Mouse (Mus musculus) CH12.LX (cell line): ENCODE results near the gene Gm19345. TPM values are rescaled to one million over a fixed set of nuclear protein-coding genes. Genes with fewer than 3 reads are reported as not detected.

ENCODE experiments used
- DNase-seq: peaks from one replicate; pipeline ENCODE4 v3.0.0-alpha.2; 2013; ENCODE audit errors: extremely low read depth
- H3K27ac ChIP-seq: 2 replicates; pipeline ENCODE4 v1.5.1; 2012; ENCODE audit warnings: low read depth, mild to moderate bottlenecking, control low read depth, moderate library complexity; ENCODE audit not compliant: insufficient read depth
- H3K27me3 ChIP-seq: replicated peaks from 2 replicates; pipeline ENCODE3; 2012; ENCODE audit warnings: inconsistent platforms
- H3K36me3 ChIP-seq, 2 experiments: replicated peaks in 1 of 2; 2 replicates each; pipeline versions ENCODE3 to v1.6.1; 2012; ENCODE audit warnings: inconsistent platforms in 1 of 2, low read length in 1 of 2, mild to moderate bottlenecking in 1 of 2, mixed read lengths in 1 of 2, moderate library complexity in 1 of 2; ENCODE audit not compliant: control insufficient read depth in 1 of 2, insufficient read depth in 1 of 2
- H3K4me1 ChIP-seq, 2 experiments: 2 replicates each; pipeline ENCODE4 v1.6.1; 2012; ENCODE audit warnings: inconsistent platforms in 1 of 2, moderate library complexity in 1 of 2; ENCODE audit not compliant: insufficient read depth in 2 of 2, control insufficient read depth in 1 of 2
- H3K4me2 ChIP-seq: 2 replicates; pipeline ENCODE4 v1.6.1; 2012; ENCODE audit warnings: low read depth, mild to moderate bottlenecking, control low read depth; ENCODE audit not compliant: poor library complexity, insufficient read depth, severe bottlenecking
- H3K4me3 ChIP-seq, 3 experiments: fragments of 150-350 bp in 1 of 3; sonication (generic) in 1 of 3; replicated peaks in 1 of 3; 2 replicates each; pipeline versions ENCODE3 to v1.5.1; 2011 to 2012; ENCODE audit warnings: low read depth in 2 of 3, low read length in 2 of 3, mild to moderate bottlenecking in 2 of 3, moderate library complexity in 2 of 3, control low read depth in 1 of 3, improper control_type of control experiment in 1 of 3, inconsistent platforms in 1 of 3, mixed read lengths in 1 of 3; ENCODE audit not compliant: poor library complexity in 1 of 3
- H3K79me2 ChIP-seq: replicated peaks from 2 replicates; pipeline ENCODE4 v1.6.1; 2012; ENCODE audit warnings: mild to moderate bottlenecking, moderate library complexity; ENCODE audit not compliant: control insufficient read depth, poor library complexity, insufficient read depth, severe bottlenecking; ENCODE audit errors: extremely low read depth
- H3K9ac ChIP-seq: 2 replicates; pipeline ENCODE4 v1.6.1; 2012; ENCODE audit warnings: low read depth, mild to moderate bottlenecking, control low read depth, moderate library complexity; ENCODE audit not compliant: insufficient read depth
- H3K9me3 ChIP-seq: replicated peaks from 2 replicates; pipeline ENCODE3; 2012; ENCODE audit warnings: low read length, inconsistent platforms, mixed read lengths
- BHLHE40 ChIP-seq: IDR thresholded peaks from 2 replicates; pipeline ENCODE4 v1.6.1; 2011; ENCODE audit warnings: mild to moderate bottlenecking, low read depth, low read length, improper control_type of control experiment
- CHD1 ChIP-seq: IDR thresholded peaks from 2 replicates; pipeline ENCODE4 v1.6.1; 2012; ENCODE audit warnings: low read depth, low read length, improper control_type of control experiment, inconsistent platforms
- CHD2 ChIP-seq: IDR thresholded peaks from 2 replicates; pipeline ENCODE4 v1.6.1; 2011; ENCODE audit warnings: low read length, improper control_type of control experiment
- CTCF ChIP-seq, 2 experiments: IDR thresholded peaks in 1 of 2; conservative IDR thresholded peaks in 1 of 2; 2 replicates each; pipeline ENCODE4 v1.5.1; 2011 to 2012; ENCODE audit warnings: low read depth in 2 of 2, low read length in 2 of 2, improper control_type of control experiment in 1 of 2, inconsistent platforms in 1 of 2, mild to moderate bottlenecking in 1 of 2, moderate library complexity in 1 of 2
- E2F4 ChIP-seq: IDR thresholded peaks from 2 replicates; pipeline ENCODE4 v1.6.1; 2011; ENCODE audit warnings: low read depth, low read length, improper control_type of control experiment; ENCODE audit not compliant: insufficient replicate concordance
- ETS1 ChIP-seq: conservative IDR thresholded peaks from 2 replicates; pipeline ENCODE4 v1.6.1; 2012; ENCODE audit warnings: low read depth, mild to moderate bottlenecking, inconsistent platforms, low read length, improper control_type of control experiment, moderate library complexity
- GABPA ChIP-seq: IDR thresholded peaks from 2 replicates; pipeline ENCODE4 v1.6.1; 2012; ENCODE audit warnings: low read depth, low read length, improper control_type of control experiment, inconsistent platforms; ENCODE audit not compliant: insufficient replicate concordance
- HCFC1 ChIP-seq: IDR thresholded peaks from 2 replicates; pipeline ENCODE4 v1.6.1; 2012; ENCODE audit warnings: low read depth, mild to moderate bottlenecking, inconsistent platforms, low read length, improper control_type of control experiment
- IRF4 ChIP-seq: IDR thresholded peaks from 2 replicates; pipeline ENCODE4 v1.6.1; 2014; ENCODE audit warnings: low read depth, mild to moderate bottlenecking, inconsistent platforms, low read length, improper control_type of control experiment
- JUN ChIP-seq: IDR thresholded peaks from 2 replicates; pipeline ENCODE4 v1.6.1; 2011; ENCODE audit warnings: low read depth, mild to moderate bottlenecking, low read length, improper control_type of control experiment, moderate library complexity; ENCODE audit not compliant: insufficient read depth
- KAT2A ChIP-seq: IDR thresholded peaks from 2 replicates; pipeline ENCODE4 v1.6.1; 2012; ENCODE audit warnings: low read length, improper control_type of control experiment, inconsistent platforms; ENCODE audit not compliant: insufficient replicate concordance
- MAFK ChIP-seq: IDR thresholded peaks from 2 replicates; pipeline ENCODE4 v1.6.1; 2011; ENCODE audit warnings: low read length, improper control_type of control experiment; ENCODE audit not compliant: insufficient replicate concordance
- MAX ChIP-seq: IDR thresholded peaks from 2 replicates; pipeline ENCODE4 v1.6.1; 2011; ENCODE audit warnings: low read length, improper control_type of control experiment
- MAZ ChIP-seq: IDR thresholded peaks from 2 replicates; pipeline ENCODE4 v1.6.1; 2012; ENCODE audit warnings: low read depth, mild to moderate bottlenecking, inconsistent platforms, low read length, improper control_type of control experiment, moderate library complexity
- MEF2A ChIP-seq: IDR thresholded peaks from 2 replicates; pipeline ENCODE4 v1.6.1; 2014; ENCODE audit warnings: low read depth, mild to moderate bottlenecking, inconsistent platforms, low read length, improper control_type of control experiment, borderline replicate concordance
- NELFE ChIP-seq: IDR thresholded peaks from 2 replicates; pipeline ENCODE4 v1.6.1; 2011; ENCODE audit warnings: low read depth, low read length, improper control_type of control experiment
- NRF1 ChIP-seq: IDR thresholded peaks from 2 replicates; pipeline ENCODE4 v1.6.1; 2014; ENCODE audit warnings: low read depth, mild to moderate bottlenecking, inconsistent platforms, low read length, improper control_type of control experiment, moderate library complexity
- POLR2A ChIP-seq: IDR thresholded peaks from 2 replicates; pipeline ENCODE4 v1.6.1; 2011; ENCODE audit warnings: low read depth, mild to moderate bottlenecking, improper control_type of control experiment, low read length
- POLR2AphosphoS2 ChIP-seq: IDR thresholded peaks from 2 replicates; pipeline ENCODE4 v1.6.1; 2011; ENCODE audit warnings: low read depth, low read length, improper control_type of control experiment
- RAD21 ChIP-seq: IDR thresholded peaks from 2 replicates; pipeline ENCODE4 v1.6.1; 2011; ENCODE audit warnings: low read depth, mild to moderate bottlenecking, low read length, improper control_type of control experiment, moderate library complexity
- SIN3A ChIP-seq: IDR thresholded peaks from 2 replicates; pipeline ENCODE4 v1.6.1; 2012; ENCODE audit warnings: low read length, improper control_type of control experiment, inconsistent platforms
- SMC3 ChIP-seq: IDR thresholded peaks from 2 replicates; pipeline ENCODE4 v1.6.1; 2011; ENCODE audit warnings: low read depth, low read length, improper control_type of control experiment
- USF1 ChIP-seq: IDR thresholded peaks from 2 replicates; pipeline ENCODE4 v1.6.1; 2014; ENCODE audit warnings: low read depth, mild to moderate bottlenecking, inconsistent platforms, low read length, improper control_type of control experiment
- ZC3H11A ChIP-seq: IDR thresholded peaks from 2 replicates; pipeline ENCODE4 v1.6.1; 2012; ENCODE audit warnings: low read depth, mild to moderate bottlenecking, inconsistent platforms, low read length, improper control_type of control experiment
- ZKSCAN1 ChIP-seq: IDR thresholded peaks from 2 replicates; pipeline ENCODE4 v1.6.1; 2012; ENCODE audit warnings: low read depth, inconsistent platforms, low read length, improper control_type of control experiment, borderline replicate concordance
- ZNF384 ChIP-seq: IDR thresholded peaks from 2 replicates; pipeline ENCODE4 v1.6.1; 2012; ENCODE audit warnings: low read depth, low read length, improper control_type of control experiment, inconsistent platforms
- dilution Hi-C: fragments of 300-500 bp; cut with MboI; formaldehyde crosslinking; loops from 2 replicates; pipeline ENCODE4 v1.14.3; 2020; ENCODE audit warnings: low sequenced_read_pairs; ENCODE audit not compliant: extremely low pct_unique_long_range_greater_than_20kb, extremely low pct_ligation_motif_present
- in situ Hi-C: fragments of 300-500 bp; cut with MboI; formaldehyde crosslinking; loops from 3 replicates; pipeline ENCODE4 v1.14.3; 2019; ENCODE audit warnings: low sequenced_read_pairs, low pct_ligation_motif_present, low pct_unique_long_range_greater_than_20kb, mixed read lengths
- polyA plus RNA-seq: library from polyadenylated mRNA; unstranded; fragments of >175 nt; gene quantifications from 2 replicates; pipeline ENCODE4 v1.2.1, GENCODE M21; 2012; ENCODE audit warnings: low read depth; ENCODE audit not compliant: insufficient read length
- total RNA-seq, 2 experiments: library from RNA; depleted of rRNA; stranded (reverse); fragments of 300-350 nt in 1 of 2; fragments of >200 nt in 1 of 2; gene quantifications; 2 replicates each; pipeline ENCODE4 v1.2.3; 2012 to 2014

Gm19345 gene
- total and polyA plus RNA-seq, 3 experiments, result 0.59 to 4.1 TPM; not detected in 1

DNA sequence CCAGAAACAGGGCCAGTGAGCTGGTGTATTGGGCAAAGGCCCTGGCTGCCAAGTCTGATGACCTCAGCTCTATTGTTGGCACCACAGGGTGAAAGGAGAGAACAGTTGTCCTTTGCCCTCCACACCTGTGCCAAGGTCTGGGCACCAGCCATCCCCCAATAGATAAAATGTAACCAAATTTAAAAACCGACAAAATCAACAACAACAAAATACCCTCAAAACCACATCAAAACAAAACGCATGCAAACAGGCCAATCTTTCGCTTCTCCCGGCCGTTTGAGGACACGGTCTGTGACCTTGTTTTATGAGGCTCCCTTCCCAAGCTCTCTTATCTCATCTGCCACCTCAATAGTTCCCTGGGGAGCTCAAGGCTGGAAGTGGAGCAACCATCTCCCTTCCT lies 14.7 kb downstream of the Gm19345 start:
- H3K4me1 ChIP-seq, result peaks cover 10 to 51% of the 10 kb centered on the region in 2 experiments
- no peaks in the 10 kb centered on the region for H3K79me2 ChIP-seq
- no peaks in the 10 kb centered on the region for H3K27me3 ChIP-seq
- dilution Hi-C loops (no loop called here), in situ Hi-C loops (loop anchor here (25.0 kb wide), 1 partner anchor 454 kb away; the partner anchor contains the start of genes Ckm and Klc3)
- H3K4me2 ChIP-seq, result no peak overlapping the region
- no peak overlapping the region for H3K27ac ChIP-seq
- DNase-seq, result no peak
- H3K9me3 ChIP-seq, result no peaks in the 10 kb centered on the region
- peaks cover 0 to 34% of the 10 kb centered on the region in 2 experiments for H3K36me3 ChIP-seq
- H3K9ac ChIP-seq, result no peak overlapping the region
- H3K4me3 ChIP-seq, result no peak overlapping the region
- TF ChIP-seq MAFK, result no peak
- TF ChIP-seq USF1, result no peak
- no peak for TF ChIP-seq GABPA
- TF ChIP-seq RAD21, result no peak
- no peak for TF ChIP-seq ZNF384
- TF ChIP-seq IRF4, result no peak
- TF ChIP-seq CHD2, result no peak
- TF ChIP-seq SMC3, result no peak
- no peak for TF ChIP-seq ZKSCAN1
- no peak for TF ChIP-seq BHLHE40
- no peak for TF ChIP-seq JUN
- no peak for TF ChIP-seq POLR2AphosphoS2
- TF ChIP-seq SIN3A, result no peak
- TF ChIP-seq MAZ, result no peak
- TF ChIP-seq CTCF (conservative IDR thresholded peaks at IDR 0.05 in 1 of 2, IDR thresholded peaks at IDR 0.05 in 1 of 2; ENCODE audit: low read depth in 2 of 2, low read length in 2 of 2), result no peak
- no peak for TF ChIP-seq ZC3H11A

DNA sequence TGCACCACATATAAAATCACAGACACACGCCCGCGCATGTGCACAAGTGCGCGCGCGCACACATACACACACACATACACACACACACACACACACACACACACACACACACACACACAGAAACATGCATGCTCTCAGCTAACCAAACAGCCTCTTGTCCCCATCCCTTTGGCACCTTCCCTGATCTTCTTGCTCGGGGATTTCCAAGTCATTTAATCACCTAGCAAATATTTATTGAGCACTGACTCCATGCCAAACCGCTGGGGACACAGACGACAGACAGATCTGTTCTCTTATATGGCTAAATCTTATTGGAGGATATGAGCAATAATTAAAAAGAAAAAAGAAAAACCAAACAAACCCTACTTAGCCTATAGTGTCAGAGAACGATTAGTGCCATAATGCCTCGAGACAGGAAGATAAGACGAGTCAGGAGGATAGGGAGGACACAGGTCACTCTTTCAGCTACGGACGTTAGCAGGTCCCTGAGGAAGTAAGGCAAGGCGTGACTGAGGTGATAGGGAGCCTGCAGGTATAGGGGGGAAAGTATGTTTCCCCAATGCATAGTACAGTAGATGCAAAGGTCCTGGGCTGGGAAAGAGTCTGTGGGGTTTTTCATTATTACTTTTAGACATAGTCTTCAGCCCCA lies 16.1 kb downstream of the Gm19345 start:
- no peaks in the 10 kb centered on the region for H3K79me2 ChIP-seq
- H3K4me3 ChIP-seq, result no peak overlapping the region
- no peak overlapping the region for H3K27ac ChIP-seq
- H3K9ac ChIP-seq, result no peak overlapping the region
- H3K4me1 ChIP-seq, result peaks cover 14 to 59% of the 10 kb centered on the region in 2 experiments
- dilution Hi-C loops (no loop called here), in situ Hi-C loops (loop anchor here (25.0 kb wide), 1 partner anchor 456 kb away; the partner anchor contains the start of genes Ckm and Klc3)
- no peak overlapping the region for H3K4me2 ChIP-seq
- no peaks in the 10 kb centered on the region for H3K27me3 ChIP-seq
- TF ChIP-seq USF1, result no peak
- TF ChIP-seq NELFE, result no peak
- TF ChIP-seq HCFC1, result no peak
- TF ChIP-seq MEF2A, result no peak
- TF ChIP-seq NRF1, result no peak
- no peak for TF ChIP-seq POLR2A
- TF ChIP-seq E2F4, result no peak
- no peak for TF ChIP-seq ETS1
- TF ChIP-seq ZNF384, result no peak
- TF ChIP-seq CTCF (conservative IDR thresholded peaks at IDR 0.05 in 1 of 2, IDR thresholded peaks at IDR 0.05 in 1 of 2; ENCODE audit: low read depth in 2 of 2, low read length in 2 of 2), result no peak
- TF ChIP-seq MAX, result no peak
- TF ChIP-seq CHD1, result no peak
- TF ChIP-seq GABPA, result no peak
- no peak for TF ChIP-seq KAT2A
- H3K9me3 ChIP-seq, result no peaks in the 10 kb centered on the region
- H3K36me3 ChIP-seq, result peaks cover 0 to 31% of the 10 kb centered on the region in 2 experiments
- no peak for DNase-seq
